Comparison of ENCODE assay signal across 22 mouse cellular contexts in genomic region chr9:123124413-123124981, GRCm38 (mm10). TPM values are rescaled to one million over a fixed set of nuclear protein-coding genes. Genes with fewer than 3 reads are reported as not detected.
DNase-seq lines count a peak whose midpoint lies in the region; ATAC-seq and TF ChIP-seq lines count a peak whose summit lies in the region.
"Had no signal": no experiment of that assay in that cellular context is flagged by ENCODE, and none has a peak within 500 bp of the region (broad histone marks: within the 10 kb centered on the region; RNA-seq: fewer than 3 reads in every experiment).

No protein-coding gene starts in this region.

- no peak for TF ChIP-seq CTCF in intestine, postnatal 0 days (IDR thresholded peaks at IDR 0.05; ENCODE audit: low read depth)
- no peak for TF ChIP-seq CTCF in liver, embryonic 14.5 days (IDR thresholded peaks at IDR 0.05; ENCODE audit: low read depth)
- TF ChIP-seq CTCF in stomach, postnatal 0 days (IDR thresholded peaks at IDR 0.05; ENCODE audit: low read depth) = no peak

- no peaks in the 10 kb centered on the region for H3K27me3 ChIP-seq in intestine, postnatal 0 days (replicated peaks; ENCODE audit: control insufficient read depth, insufficient read depth, low read length)
- no peaks in the 10 kb centered on the region for H3K27me3 ChIP-seq in liver, embryonic 14.5 days (ENCODE audit: control insufficient read depth, insufficient read depth, low read length)
- H3K27me3 ChIP-seq in stomach, postnatal 0 days (ENCODE audit: control insufficient read depth, insufficient read depth, low read length) = no peaks in the 10 kb centered on the region
- no peaks in the 10 kb centered on the region for H3K27me3 ChIP-seq in hindbrain, embryonic 10.5 days (ENCODE audit: insufficient read depth, poor library complexity, severe bottlenecking)
- H3K27me3 ChIP-seq: limb, embryonic 12.5 days; lung, embryonic 15.5 days; midbrain, embryonic 15.5 days had no signal

- H3K4me2 ChIP-seq in intestine, postnatal 0 days (replicated peaks; ENCODE audit: low read depth) = no peak overlapping the region
- H3K4me2 ChIP-seq in liver, embryonic 14.5 days (ENCODE audit: low read depth) = peak overlapping the region; percentile 35
- H3K4me2 ChIP-seq in stomach, postnatal 0 days (replicated peaks; ENCODE audit: low read depth) = no peak overlapping the region
- H3K4me2 ChIP-seq: limb, embryonic 12.5 days; lung, embryonic 15.5 days; midbrain, embryonic 15.5 days had no signal

- WGBS in intestine, postnatal 0 days = 33% methylated on average over 2 of the region's 2 CpGs
- WGBS in liver, embryonic 14.5 days (ENCODE audit: insufficient replicate concordance) = 19% methylated on average over 2 of the region's 2 CpGs
- WGBS in stomach, postnatal 0 days = 54% methylated on average over 2 of the region's 2 CpGs
- WGBS in hindbrain, embryonic 10.5 days = 92% methylated on average over 2 of the region's 2 CpGs

- H3K9ac ChIP-seq in intestine, postnatal 0 days (ENCODE audit: low read depth, low read length) = no peak overlapping the region
- H3K9ac ChIP-seq in liver, embryonic 14.5 days (replicated peaks) = no peak overlapping the region
- H3K9ac ChIP-seq in stomach, postnatal 0 days (ENCODE audit: low read length) = no peak overlapping the region
- H3K9ac ChIP-seq: limb, embryonic 12.5 days; lung, embryonic 15.5 days; midbrain, embryonic 15.5 days had no signal

- peak overlapping the region; percentile 64 for H3K27ac ChIP-seq in intestine, postnatal 0 days (ENCODE audit: low read depth, low read length)
- peak overlapping the region; percentile 59 for H3K27ac ChIP-seq in liver, embryonic 14.5 days
- H3K27ac ChIP-seq in stomach, postnatal 0 days (replicated peaks) = peak overlapping the region; percentile 79
- no peak overlapping the region for H3K27ac ChIP-seq in hindbrain, embryonic 10.5 days
- H3K27ac ChIP-seq: limb, embryonic 12.5 days; lung, embryonic 15.5 days; midbrain, embryonic 15.5 days had no signal

- ATAC-seq in intestine, postnatal 0 days = peak; percentile 58; the same call in 1 of the 2 replicates
- ATAC-seq in liver, embryonic 14.5 days (ENCODE audit: insufficient read depth) = peak; percentile 68
- ATAC-seq in stomach, postnatal 0 days (ENCODE audit: low FRiP score, low TSS enrichment) = no peak; the same call in 1 of the 2 replicates
- ATAC-seq: activated CD4-positive, CD25-positive, alpha-beta regulatory T cell, adult 4 months; CD4-positive, CD25-positive, alpha-beta regulatory T cell, adult 4 months; hindbrain, embryonic 16.5 days; midbrain, embryonic 15.5 days had no signal

- peaks cover 51% of the 10 kb centered on the region for H3K36me3 ChIP-seq in intestine, postnatal 0 days (ENCODE audit: control insufficient read depth, insufficient read depth)
- peaks cover 40% of the 10 kb centered on the region for H3K36me3 ChIP-seq in liver, embryonic 14.5 days (replicated peaks; ENCODE audit: control insufficient read depth, insufficient read depth, low read depth)
- peaks cover 30% of the 10 kb centered on the region for H3K36me3 ChIP-seq in stomach, postnatal 0 days (ENCODE audit: control insufficient read depth, insufficient read depth, low read length)
- H3K36me3 ChIP-seq in hindbrain, embryonic 10.5 days = peaks cover 93% of the 10 kb centered on the region

- no peak; the same call in 1 of the 2 replicates for TF ChIP-seq EP300 in liver, embryonic 14.5 days (IDR thresholded peaks at IDR 0.05; ENCODE audit: low read depth)
- TF ChIP-seq EP300 in stomach, postnatal 0 days (optimal IDR thresholded peaks at IDR 0.05) = no peak

- H3K4me1 ChIP-seq in intestine, postnatal 0 days (replicated peaks; ENCODE audit: control insufficient read depth, insufficient read depth, low read length) = peaks cover 5% of the 10 kb centered on the region; the same call in 1 of the 2 replicates
- H3K4me1 ChIP-seq in liver, embryonic 14.5 days (replicated peaks; ENCODE audit: control insufficient read depth in 2 of 2, insufficient read depth in 2 of 2, low read length in 1 of 2) = peaks cover 12 to 14% of the 10 kb centered on the region in 2 experiments
- H3K4me1 ChIP-seq in stomach, postnatal 0 days (replicated peaks; ENCODE audit: control insufficient read depth, insufficient read depth) = no peaks in the 10 kb centered on the region
- no peaks in the 10 kb centered on the region for H3K4me1 ChIP-seq in hindbrain, embryonic 10.5 days (replicated peaks)
- H3K4me1 ChIP-seq: limb, embryonic 12.5 days; lung, embryonic 15.5 days; midbrain, embryonic 15.5 days had no signal

- H3K9me3 ChIP-seq in intestine, postnatal 0 days (ENCODE audit: control insufficient read depth) = no peaks in the 10 kb centered on the region
- H3K9me3 ChIP-seq in liver, embryonic 14.5 days (ENCODE audit: control insufficient read depth, low read length) = no peaks in the 10 kb centered on the region
- H3K9me3 ChIP-seq in stomach, postnatal 0 days (ENCODE audit: control insufficient read depth, low read length) = no peaks in the 10 kb centered on the region
- H3K9me3 ChIP-seq in hindbrain, embryonic 10.5 days = no peaks in the 10 kb centered on the region
- H3K9me3 ChIP-seq: limb, embryonic 12.5 days; lung, embryonic 15.5 days; midbrain, embryonic 15.5 days had no signal

- no peak overlapping the region for H3K4me3 ChIP-seq in intestine, postnatal 0 days (ENCODE audit: low read depth, low read length)
- no peak overlapping the region for H3K4me3 ChIP-seq in liver, embryonic 14.5 days (ENCODE audit: insufficient read depth in 1 of 2, low read depth in 2 of 2, low read length in 2 of 2)
- H3K4me3 ChIP-seq in stomach, postnatal 0 days (ENCODE audit: low read depth, low read length) = no peak overlapping the region
- no peak overlapping the region for H3K4me3 ChIP-seq in hindbrain, embryonic 10.5 days
- H3K4me3 ChIP-seq: limb, embryonic 12.5 days; lung, embryonic 15.5 days; midbrain, embryonic 15.5 days had no signal

- DNase-seq in c-Kit-positive CD71-positive TER-119-negative erythroid progenitor cells, embryonic 14.5 days (ENCODE audit: low read depth) = peak; percentile 21
- no peak for DNase-seq in liver, embryonic 14.5 days (ENCODE audit: low read depth in 3 of 3, low spot score in 3 of 3)
- no peak for DNase-seq in stomach, postnatal 0 days (ENCODE audit: low spot score)
- no peak for DNase-seq in kidney, adult 8-10 months
- no peak for DNase-seq in hindbrain, embryonic 10.5 days (ENCODE audit: low spot score)
- DNase-seq in embryo, embryonic 9.5 days (ENCODE audit: extremely low spot score) = no peak
- DNase-seq: adrenal gland, postnatal 10 days; cerebellum, adult 11-12 months; cerebellum, postnatal 14 days; heart, postnatal 36 days; kidney, postnatal 4 days; right cerebral cortex, postnatal 25 days had no signal

RNA-seq across cellular contexts. Expression of gene Exosc7, which starts 11.5 kb away (rescaled TPM):
- polyA plus RNA-seq in intestine, postnatal 0 days (2015; fragmentation: Nextera tagmentation; extraction: Ambion mirVana) = 53.2 and 53.6 TPM in 2 replicates
- 47.9 and 77.4 TPM in 2 replicates for polyA plus RNA-seq in liver, embryonic 14.5 days (2012; rRNA removed)
- polyA plus RNA-seq in liver, embryonic 14.5 days (2014; fragmentation: Nextera tagmentation; extraction: Ambion mirVana) = 84.1 and 85.7 TPM in 2 replicates
- polyA plus RNA-seq in stomach, postnatal 0 days (2015; fragmentation: Nextera tagmentation; extraction: Ambion mirVana) = 73.1 and 73.5 TPM in 2 replicates
- 122 and 146 TPM in 2 replicates for polyA plus RNA-seq in hindbrain, embryonic 10.5 days (2016; fragmentation: Nextera tagmentation; extraction: Ambion mirVana)

RNA-seq across cellular contexts. Expression of gene Zdhhc3, which starts 11.5 kb away (rescaled TPM):
- polyA plus RNA-seq in intestine, postnatal 0 days (2015; fragmentation: Nextera tagmentation; extraction: Ambion mirVana) = 52.1 and 55.3 TPM in 2 replicates
- polyA plus RNA-seq in liver, embryonic 14.5 days (2012; rRNA removed) = 11.2 and 18.3 TPM in 2 replicates
- 21.9 and 24.2 TPM in 2 replicates for polyA plus RNA-seq in liver, embryonic 14.5 days (2014; fragmentation: Nextera tagmentation; extraction: Ambion mirVana)
- polyA plus RNA-seq in stomach, postnatal 0 days (2015; fragmentation: Nextera tagmentation; extraction: Ambion mirVana) = 64.7 and 65.7 TPM in 2 replicates
- 76.8 and 83.4 TPM in 2 replicates for polyA plus RNA-seq in hindbrain, embryonic 10.5 days (2016; fragmentation: Nextera tagmentation; extraction: Ambion mirVana)

RNA-seq across cellular contexts. Expression of gene Clec3b, which starts 26.2 kb away (rescaled TPM):
- polyA plus RNA-seq in intestine, postnatal 0 days (2015; fragmentation: Nextera tagmentation; extraction: Ambion mirVana) = 3.5 and 4.7 TPM in 2 replicates
- polyA plus RNA-seq in liver, embryonic 14.5 days (2012; rRNA removed) = 0.22 TPM in 1 of 2 replicates, not detected in the other
- polyA plus RNA-seq in liver, embryonic 14.5 days (2014; fragmentation: Nextera tagmentation; extraction: Ambion mirVana) = not detected in 2 replicates
- 13.9 and 17.1 TPM in 2 replicates for polyA plus RNA-seq in stomach, postnatal 0 days (2015; fragmentation: Nextera tagmentation; extraction: Ambion mirVana)
- 0.16 TPM in 1 of 2 replicates, not detected in the other for polyA plus RNA-seq in hindbrain, embryonic 10.5 days (2016; fragmentation: Nextera tagmentation; extraction: Ambion mirVana)
- polyA plus RNA-seq: activated CD4-positive, CD25-positive, alpha-beta regulatory T cell, adult 4 months; CD4-positive, CD25-positive, alpha-beta regulatory T cell, adult 4 months; forebrain, embryonic 11.5 days; heart, embryonic 14.5 days; kidney, embryonic 14.5 days; limb, embryonic 12.5 days had no signal
